Mouse (Mus musculus): Measurements from ENCODE around the gene Krtap4-1.
"Not testable (repeated sequence)": the region's sequence is repeated elsewhere in the genome, so short reads cannot be mapped to it uniquely, and the experiment has no call there.

Gene Krtap4-1

DNA sequence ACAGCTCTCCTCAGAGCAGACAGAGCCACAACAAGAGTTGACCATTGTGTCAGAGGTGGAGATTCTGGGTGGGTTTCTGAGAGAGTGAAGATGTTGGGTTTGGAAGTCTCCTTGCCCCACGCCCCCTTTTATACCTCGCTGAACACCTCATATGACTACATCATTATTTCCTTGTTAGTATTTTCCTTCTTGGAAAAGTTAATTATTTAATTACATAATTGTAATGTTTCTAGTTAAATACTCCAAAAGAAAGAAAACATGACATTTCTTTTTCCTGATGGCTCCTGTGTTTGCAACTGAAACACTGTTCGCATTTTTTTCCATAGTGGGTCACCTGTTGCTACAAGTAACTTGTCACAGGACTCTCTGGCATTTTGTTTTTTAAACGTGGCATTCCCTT is at the start of gene Krtap4-1:
Krtap4-1 (minus strand) TSS at position 101 of the 400 bp plus-strand sequence.
- no peak for DNase-seq

DNA sequence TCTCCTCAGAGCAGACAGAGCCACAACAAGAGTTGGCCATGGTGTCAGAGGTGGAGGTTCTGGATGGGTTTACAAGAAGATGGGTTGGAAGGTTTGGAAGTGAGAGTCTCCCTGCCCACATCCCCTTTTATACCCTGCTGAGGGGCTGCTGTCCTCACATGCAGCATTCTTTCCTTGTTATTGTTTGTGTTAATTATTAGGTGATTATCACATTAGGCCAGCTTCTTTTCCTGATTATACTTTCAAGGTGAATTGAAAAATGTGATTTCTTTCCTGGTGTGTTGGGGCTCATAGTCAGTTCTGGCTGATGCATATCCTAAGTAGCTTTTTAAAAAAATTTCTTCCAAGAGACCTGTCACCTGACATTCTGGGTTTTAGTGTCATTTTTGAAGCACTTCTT is 37.8 kb upstream of the Krtap4-1 start, which contains the start of gene Krtap4-6:
Krtap4-6 (minus strand) TSS at position 101 of the 400 bp plus-strand sequence.
- no peak for DNase-seq

DNA sequence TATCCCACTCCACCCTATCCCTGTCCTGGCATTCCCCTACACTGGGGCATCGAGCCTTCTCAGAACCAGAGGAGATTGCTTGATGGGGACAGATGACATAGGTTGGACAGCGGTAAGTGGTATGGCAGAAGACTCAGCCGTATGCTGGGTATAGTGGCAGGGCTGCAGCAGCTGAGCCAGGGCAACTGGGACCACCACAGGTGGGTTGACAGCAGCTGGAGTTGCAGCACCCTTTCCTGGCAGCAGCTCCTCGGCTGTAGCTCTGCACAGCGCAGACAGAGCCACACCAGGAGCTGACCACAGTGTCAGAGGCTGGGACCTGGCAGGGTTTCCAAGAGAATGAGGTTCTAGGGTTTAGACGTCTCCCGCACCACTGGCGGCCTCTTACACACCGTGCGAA is 34.8 kb upstream of the Krtap4-1 start:
- DNase-seq = no peak

DNA sequence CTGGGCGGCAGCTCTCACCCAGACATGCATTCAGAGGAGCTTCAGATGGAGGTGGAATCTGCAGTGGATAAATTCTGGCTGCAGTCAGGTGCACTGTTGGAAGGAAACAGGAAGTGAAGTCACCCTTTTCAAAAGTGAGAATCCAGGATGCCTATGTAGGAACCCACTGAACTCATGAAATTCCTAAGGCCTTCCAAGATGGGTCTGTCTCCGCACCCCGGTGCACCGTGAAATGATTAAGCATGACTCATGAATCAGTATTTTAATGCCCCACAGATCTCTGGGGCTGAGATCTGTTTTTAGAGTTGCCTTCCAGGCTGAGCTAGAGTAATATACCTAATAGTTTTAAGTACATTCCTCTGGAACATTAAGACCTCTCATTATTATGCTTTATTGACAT is 31.2 kb upstream of the Krtap4-1 start:
- no peak for DNase-seq

DNA sequence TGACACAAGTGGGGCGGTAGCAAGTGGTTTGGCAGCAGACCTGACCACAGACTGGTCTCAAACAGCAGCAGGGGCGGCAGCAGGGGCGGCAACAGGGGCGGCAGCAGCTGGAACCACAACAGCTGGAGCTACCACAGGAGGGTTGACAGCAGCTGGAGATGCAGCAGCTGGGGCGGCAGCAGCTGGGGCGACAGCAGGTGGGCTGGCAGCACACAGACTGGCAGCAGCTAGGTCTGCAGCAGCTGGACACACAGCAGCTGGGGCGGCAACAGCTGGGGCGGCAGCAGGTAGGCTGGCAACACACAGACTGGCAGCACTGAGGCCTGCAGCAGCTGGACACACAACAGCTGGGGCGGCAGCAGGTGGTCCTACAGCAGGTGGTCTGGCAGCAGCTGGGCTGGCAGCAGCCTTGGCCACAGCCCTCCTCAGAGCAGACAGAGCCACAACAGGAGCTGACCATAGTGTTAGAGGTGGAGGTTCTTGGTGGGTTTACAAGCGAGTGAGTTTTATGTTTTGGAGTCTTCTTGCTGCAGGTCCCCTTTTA is 30.5 kb upstream of the Krtap4-1 start, which contains the start of gene Gm11563:
Gm11563 (minus strand) TSS at position 494 of the 544 bp plus-strand sequence.
- DNase-seq = not testable (repeated sequence)

DNA sequence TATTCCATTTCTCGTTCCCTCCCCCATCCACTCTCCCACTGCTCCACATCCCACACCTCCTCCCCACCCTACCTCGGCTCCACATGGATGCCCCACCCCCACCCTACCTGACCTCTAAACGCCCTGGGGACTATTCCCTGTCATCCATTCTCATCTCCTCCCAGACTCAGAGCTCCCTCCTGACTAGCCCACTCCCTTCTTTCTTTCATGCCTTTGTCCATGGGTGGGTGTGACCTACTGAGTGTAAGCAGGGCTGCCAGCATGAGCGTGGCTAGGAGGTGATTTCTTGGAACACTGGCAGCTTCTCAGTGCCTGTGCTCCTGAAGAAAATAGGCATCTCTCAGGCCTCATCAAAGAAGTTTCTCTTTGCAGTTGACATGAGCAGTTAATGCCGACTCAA is 29.0 kb upstream of the Krtap4-1 start:
- no peak for DNase-seq

DNA sequence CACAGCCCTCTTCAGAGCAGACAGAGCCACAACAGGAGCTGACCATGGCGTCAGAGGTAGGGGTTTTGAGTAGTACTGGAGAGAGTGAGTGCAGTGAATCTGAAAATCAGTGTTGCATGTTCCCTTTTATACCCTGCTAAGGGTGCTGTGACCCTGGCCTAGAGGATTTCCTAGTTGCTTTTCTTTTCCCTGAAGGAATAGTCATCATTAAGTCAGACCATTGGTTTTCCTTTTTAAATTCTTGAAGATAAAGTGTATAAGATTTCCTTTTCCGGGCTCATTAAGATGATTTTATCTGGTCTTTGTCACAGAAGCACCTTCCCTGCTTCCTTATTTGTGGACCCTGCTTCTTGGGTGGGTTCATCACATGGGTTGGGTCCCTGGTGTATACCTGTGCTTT is 22.1 kb upstream of the Krtap4-1 start, which contains the start of gene Gm11555:
Gm11555 (minus strand) TSS at position 101 of the 400 bp plus-strand sequence.
- no peak for DNase-seq

DNA sequence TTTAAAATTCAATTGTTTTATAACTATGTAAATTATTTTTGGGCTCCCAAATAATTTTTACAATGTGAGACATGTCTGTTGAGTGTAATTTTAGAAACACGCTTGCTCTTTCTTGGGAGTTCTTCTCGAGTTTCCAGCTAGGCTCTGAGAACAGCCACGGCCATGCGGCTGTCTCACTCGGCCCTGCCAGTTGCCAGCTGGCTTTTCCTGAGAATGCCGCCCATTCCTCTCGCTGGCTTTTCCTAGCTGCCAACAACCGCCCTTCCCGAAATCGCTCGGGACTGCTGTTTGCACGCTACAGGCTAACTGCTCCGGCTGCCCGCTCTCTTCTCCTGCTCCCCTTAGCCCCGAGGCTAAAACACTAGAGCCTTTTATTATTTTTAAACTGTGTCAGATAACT is 18.4 kb upstream of the Krtap4-1 start:
- peak; percentile 32 for DNase-seq

DNA sequence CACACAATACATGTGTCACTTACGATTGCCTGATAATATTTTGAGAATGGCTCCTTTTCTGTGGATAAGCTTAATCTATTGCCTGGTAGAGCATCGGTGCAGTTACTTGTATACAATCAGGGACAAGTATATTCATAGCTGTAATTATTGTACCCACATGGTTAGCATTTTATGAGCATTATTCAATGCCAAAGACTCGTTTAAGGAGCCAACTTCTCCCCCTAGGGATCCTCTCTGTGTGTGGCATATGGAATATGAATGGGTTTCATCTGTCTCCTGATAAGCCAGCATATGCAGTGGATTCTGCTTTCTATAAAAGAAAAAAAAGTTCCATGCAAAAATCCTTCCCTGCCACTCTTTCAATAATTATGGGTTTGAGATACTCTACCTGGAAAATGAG is 16.3 kb upstream of the Krtap4-1 start:
- DNase-seq = no peak

DNA sequence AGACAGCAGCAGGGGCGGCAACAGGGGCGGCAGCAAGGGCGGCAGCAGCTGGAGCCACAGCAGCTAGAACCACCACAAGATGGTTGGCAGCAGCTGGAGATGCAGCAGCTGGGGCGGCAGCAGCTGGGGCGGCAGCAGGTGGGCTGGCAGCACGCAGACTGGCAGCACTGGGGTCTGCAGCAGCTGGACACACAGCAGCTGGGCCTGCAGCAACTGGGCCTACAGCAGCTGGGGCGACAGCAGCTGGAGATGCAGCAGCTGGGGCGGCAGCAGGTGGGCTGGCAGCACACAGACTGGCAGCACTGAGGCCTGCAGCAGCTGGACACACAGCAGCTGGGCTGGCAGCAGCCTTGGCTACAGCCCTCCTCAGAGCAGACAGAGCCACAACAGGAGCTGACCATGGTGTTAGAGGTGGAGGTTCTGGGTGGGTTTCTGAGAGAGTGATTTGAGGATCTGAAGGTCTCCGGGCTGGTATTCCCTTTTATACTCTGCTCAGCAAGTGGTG is 15.6 kb upstream of the Krtap4-1 start, which contains the start of gene Krtap4-7:
Krtap4-7 (minus strand) TSS at position 455 of the 505 bp plus-strand sequence.
- DNase-seq = not testable (repeated sequence)

DNA sequence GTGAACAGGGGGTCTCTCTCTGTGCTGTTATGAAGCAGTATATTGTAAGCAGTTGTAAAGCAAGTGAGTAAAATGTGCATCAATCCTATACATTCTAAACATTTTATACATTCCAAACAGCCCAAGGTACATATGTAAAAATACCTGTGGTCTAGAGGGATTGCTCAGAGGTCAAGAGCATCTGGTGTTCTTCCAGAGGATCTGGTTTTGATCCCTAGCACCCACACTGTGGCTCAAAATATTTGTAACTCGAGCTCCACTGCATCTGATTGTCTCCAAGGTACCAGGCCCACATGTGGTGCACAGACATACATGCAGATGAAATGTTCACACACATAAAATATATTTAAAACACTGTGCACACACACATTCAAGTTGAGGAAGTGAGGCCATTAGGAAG is 12.9 kb upstream of the Krtap4-1 start:
- DNase-seq = no peak

DNA sequence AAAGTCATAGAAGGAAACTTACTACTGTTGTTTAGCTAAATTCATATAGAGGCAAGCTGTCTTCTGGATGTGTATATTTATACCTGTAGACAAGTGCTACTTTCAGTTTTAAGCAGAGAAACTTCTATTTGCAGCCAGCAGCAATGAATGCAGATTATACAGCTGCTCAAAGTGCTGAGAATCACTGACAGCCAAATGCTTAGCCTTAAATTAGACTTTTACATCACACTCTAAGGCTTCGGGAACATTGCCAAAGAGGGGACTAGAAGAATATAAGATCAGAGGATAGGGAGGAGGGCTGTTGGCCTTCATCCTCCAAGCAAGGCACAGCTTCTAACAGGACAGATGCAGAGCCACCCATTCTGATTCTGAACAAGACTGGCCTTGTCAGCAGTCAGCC is 9.0 kb upstream of the Krtap4-1 start:
- no peak for DNase-seq

DNA sequence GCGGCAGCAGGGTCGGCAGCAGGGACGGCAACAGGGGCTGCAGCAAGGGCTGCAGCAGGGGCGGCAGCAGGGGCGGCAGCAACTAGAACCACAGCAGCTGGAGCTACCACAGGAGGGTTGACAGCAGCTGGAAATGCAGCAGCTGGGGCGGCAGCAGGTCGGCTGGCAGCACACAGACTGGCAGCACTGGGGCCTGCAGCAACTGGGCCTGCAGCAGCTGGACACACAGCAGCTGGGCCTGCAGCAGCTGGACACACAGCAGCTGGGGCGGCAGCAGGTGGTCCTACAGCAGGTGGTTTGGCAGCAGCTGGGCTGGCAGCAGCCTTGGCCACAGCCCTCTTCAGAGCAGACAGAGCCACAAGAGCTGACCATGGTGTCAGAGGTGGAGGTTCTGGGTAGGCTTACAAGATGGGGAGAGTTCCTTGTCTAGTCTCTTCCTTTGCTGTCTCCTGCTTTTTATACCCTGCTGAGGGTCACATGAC is 6.7 kb upstream of the Krtap4-1 start, which contains the start of gene Krtap4-2:
Krtap4-2 (minus strand) TSS at position 432 of the 482 bp plus-strand sequence.
- DNase-seq = no peak

DNA sequence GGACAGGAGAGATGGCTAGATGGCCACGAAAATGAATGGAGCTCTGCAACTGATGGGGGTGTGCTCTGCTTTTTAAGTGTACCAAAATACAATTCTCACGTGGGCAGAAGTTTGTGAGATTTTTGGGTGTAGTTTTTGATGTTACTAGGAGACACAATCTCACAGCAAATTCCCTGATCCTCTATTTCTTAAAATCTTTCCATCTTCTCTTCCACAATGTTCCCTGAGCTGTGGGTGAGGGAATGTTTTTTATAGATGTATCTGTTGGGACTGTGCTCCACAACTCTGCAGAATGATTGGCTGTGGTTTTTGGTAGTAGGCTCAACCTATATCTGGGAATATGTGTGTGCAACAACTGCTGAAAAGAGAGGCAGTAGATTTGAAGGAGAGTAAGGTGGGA is 5.3 kb upstream of the Krtap4-1 start:
- DNase-seq = peak; percentile 45

DNA sequence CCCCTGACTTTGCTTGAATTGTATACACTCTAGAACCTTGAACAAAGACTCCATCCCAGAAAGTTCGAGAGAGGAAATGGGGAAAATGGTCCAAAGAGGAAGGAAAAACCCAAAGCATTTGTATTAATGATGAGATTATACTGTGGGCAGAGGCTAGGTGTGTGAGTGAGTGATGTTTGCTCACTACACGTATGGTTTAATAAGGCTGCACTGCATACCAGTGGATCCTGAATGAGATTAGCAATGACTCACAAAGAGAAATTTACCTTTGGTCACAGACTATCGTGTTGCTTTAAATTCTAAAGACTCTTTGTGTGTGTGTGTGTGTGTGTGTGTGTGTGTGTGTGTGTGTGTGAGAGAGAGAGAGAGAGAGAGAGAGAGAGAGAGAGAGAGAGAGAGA is 2.9 kb upstream of the Krtap4-1 start:
- DNase-seq = no peak

DNA sequence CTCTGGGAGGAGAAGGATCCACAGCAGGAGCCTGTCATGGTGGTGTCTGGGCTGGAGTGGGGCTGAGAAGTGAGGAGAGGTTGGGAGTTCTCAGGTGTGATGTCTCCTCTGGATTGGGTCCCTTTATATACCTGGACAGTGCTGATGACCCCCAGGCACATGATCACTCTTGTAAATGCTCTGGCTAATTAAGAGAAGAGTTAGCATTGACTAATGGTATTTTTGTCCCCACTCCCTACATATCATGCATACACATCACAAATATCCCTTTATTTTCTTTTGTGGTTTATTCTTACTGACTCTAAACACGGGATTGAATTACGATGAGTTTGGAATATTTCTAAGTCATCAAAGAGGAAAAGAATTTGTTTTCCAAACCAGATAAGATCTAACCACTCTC is 7.7 kb downstream of the Krtap4-1 start, which contains the start of gene Gm11562:
Gm11562 (minus strand) TSS at position 101 of the 400 bp plus-strand sequence.
- DNase-seq = no peak

DNA sequence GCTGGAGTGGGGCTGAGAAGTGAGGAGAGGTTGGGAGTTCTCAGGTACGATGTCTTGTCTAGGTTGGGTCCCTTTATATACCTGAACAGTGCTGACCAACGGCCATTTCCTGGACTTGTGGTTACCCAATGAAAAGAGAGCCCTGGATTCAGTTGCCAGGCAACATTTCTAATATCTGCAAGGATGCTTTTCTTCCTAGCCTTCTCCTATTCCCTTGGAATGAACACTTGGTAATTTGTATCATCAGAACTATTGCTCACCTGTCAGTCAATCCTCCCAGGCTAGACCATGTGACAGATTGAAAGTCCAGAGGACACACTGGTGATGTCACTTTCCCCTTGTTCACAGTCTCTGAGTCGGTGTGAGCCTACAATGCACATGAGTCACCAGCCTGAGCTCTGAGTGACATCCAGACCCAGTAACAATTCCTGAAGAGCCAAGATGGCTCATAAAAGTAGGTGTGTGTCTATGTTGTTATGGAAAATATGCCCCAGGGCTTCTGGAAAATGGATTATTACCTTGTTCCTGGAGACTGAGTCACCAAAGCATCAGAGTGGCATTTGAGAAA is 13.2 kb downstream of the Krtap4-1 start, which contains the start of gene Krtap2-4:
Krtap2-4 (minus strand) TSS at position 51 of the 568 bp plus-strand sequence.
- no peak for DNase-seq

DNA sequence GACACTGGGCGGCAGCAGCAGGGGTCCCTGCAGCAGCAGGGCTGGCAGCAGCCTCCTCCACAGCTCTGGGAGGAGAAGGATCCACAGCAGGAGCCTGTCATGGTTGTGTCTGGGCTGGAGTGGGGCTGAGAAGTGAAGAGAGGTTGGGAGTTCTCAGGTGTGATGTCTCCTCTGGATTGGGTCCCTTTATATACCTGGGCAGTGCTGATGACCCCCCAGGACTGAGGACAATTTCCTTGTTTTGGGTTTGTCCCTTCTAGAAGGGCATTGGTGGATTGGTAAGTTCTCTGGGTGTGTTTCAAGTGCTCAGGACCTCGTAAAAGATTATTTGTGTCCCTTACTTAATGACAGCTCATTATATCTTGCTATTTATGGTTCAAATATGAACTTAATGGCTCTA is 17.9 kb downstream of the Krtap4-1 start, which contains the start of gene Gm11937:
Gm11937 (minus strand) TSS at position 101 of the 400 bp plus-strand sequence.
- not testable (repeated sequence) for DNase-seq

DNA sequence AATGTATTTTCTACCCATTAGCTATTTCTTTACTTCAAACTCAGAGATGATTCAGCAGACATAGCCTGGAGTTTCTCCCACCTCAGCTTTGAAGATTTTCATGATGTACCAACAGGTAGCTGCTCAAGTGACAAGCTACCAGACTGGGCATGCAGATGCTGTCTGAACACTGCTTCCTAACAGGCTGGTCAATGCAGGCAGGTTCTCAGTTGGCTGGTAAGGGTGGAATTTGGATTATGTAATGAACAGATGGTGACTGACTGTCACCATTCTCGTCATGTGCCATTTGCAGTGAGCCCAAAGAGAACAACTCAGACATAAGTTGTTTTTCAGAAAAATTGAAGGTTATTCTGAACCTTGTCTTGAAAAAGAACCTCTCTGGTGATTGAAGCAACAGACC is 18.9 kb downstream of the Krtap4-1 start:
- DNase-seq = peak; percentile 60

DNA sequence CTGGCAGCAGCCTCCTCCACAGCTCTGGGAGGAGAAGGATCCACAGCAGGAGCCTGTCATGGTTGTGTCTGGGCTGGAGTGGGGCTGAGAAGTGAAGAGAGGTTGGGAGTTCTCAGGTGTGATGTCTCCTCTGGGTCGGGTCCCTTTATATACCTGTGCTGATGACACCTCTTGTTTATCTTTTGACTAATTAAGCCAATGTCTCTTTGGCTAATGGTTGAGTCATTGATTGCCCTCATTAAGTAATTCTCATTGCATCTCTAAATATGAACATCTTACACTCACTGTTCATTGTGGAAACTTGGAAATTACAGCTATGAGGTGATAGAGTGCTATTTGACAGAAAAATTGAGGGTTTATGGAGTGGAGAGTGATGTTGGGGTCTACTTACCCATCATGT is 24.8 kb downstream of the Krtap4-1 start, which contains the start of gene Gm11938:
Gm11938 (minus strand) TSS at position 101 of the 400 bp plus-strand sequence.
- DNase-seq = not testable (repeated sequence)

DNA sequence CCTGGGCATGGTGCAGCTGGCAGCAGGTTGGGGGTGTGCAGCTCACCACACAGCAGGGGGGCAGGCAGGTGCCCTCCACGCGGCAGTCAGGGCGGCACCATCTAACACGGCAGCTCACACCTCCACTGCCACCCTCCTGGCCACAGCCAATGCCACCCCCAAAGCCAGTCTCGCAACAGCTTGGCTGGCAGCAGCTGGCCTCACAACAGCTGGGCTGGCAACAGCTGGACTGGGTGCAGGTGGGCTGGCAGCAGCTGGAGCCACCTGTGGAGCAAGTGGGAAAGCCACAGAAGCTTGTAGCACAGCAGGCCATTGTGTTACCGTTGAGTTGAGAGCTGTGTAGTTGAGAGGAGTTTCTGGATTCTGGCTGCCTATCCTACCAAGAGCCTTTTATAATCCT is 30.3 kb downstream of the Krtap4-1 start, which contains the start of gene Krtap9-3:
Krtap9-3 (minus strand) TSS at position 364 of the 400 bp plus-strand sequence.
- not testable (repeated sequence) for DNase-seq

DNA sequence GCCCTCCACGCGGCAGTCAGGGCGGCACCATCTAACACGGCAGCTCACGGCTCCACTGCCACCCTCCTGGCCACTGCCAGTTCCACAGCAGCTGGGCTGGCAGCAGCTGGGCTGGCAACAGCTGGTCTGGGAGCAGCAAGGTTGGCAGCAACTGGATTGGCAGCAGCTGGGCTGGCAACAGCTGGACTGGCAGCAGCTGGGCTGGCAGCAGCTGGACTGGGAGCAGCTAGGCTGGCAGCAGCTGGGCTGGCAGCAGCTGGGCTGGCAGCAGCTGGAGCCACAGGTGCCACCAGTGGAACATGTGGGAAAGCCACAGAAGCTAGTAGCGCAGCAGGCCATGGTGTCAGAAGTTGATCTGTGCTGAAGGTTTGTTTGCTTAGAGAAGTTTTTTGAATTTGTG is 37.1 kb downstream of the Krtap4-1 start, which contains the start of gene Krtap1-3:
Krtap1-3 (minus strand) TSS at position 359 of the 400 bp plus-strand sequence.
- no peak for DNase-seq

DNA sequence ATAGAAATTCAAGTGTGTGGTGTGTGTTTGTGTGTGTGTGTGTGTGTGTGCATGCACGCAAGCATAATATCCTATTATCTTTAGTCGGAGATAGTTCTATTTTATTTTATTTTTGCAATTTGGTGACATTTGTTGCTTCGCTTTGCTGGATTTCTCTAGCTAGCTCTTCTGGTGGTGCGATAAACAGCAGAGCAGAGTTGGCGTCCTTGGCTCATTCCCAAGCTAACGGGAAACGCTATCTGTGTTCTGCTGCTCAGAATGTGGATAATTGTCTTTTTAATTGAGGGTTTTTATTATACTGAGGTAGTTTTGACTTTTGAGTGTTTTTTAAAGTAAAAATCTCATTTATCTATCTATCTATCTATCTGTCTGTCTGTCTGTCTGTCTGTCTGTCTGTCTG is 42.9 kb downstream of the Krtap4-1 start:
- DNase-seq = peak; percentile 32
